Mouse (Mus musculus): ENCODE data around the gene Dach2. TPM values are rescaled to one million over a fixed set of nuclear protein-coding genes. Genes with fewer than 3 reads are reported as not detected.
A peak's percentile ranks its signal among the peaks of the same experiment; 100 is the strongest.
"Not testable (repeated sequence)": the region's sequence is repeated elsewhere in the genome, so short reads cannot be mapped to it uniquely, and the experiment has no call there.

The Dach2 gene
- total RNA-seq (2021): 1 to 10 TPM; 3.7 to 4.5 TPM

- intact Hi-C loops (cut with DNase I): no loop called here
- DNase-seq: peak; percentile 29
Measured at GRCm38 (mm10) chrX:113297404-113297803, at the start of gene Dach2. Dach2 (plus strand) TSS chrX:113297510.

GRCm38 (mm10) chrX:113252427-113252826 lies 44.9 kb upstream of the Dach2 start:
- DNase-seq; intact Hi-C loops (cut with DNase I): not testable (repeated sequence)

- intact Hi-C loops (cut with DNase I): no loop called here
- DNase-seq: peak; percentile 81
Measured at GRCm38 (mm10) chrX:113298031-113298430, 721 bp downstream of the Dach2 start.

- intact Hi-C loops (cut with DNase I): no loop called here
- peak; percentile 4 for DNase-seq
Measured at GRCm38 (mm10) chrX:113298468-113298867, 1.2 kb downstream of the Dach2 start.

GRCm38 (mm10) chrX:113304323-113304722 lies 7.0 kb downstream of the Dach2 start:
- DNase-seq: no peak
- intact Hi-C loops (cut with DNase I): no loop called here

- intact Hi-C loops (cut with DNase I): no loop called here
- DNase-seq: no peak
Measured at GRCm38 (mm10) chrX:113338143-113338542, 40.8 kb downstream of the Dach2 start.

GRCm38 (mm10) chrX:113394417-113394816 lies 97.1 kb downstream of the Dach2 start:
- no peak for DNase-seq
- intact Hi-C loops (cut with DNase I): loop anchor here (5.0 kb wide), 1 partner anchor 1737 kb away; no protein-coding TSS in a partner anchor

GRCm38 (mm10) chrX:113408756-113409155 lies 111.4 kb downstream of the Dach2 start:
- DNase-seq: no peak
- intact Hi-C loops (cut with DNase I): no loop called here

GRCm38 (mm10) chrX:113421517-113422187 lies 124.3 kb downstream of the Dach2 start:
- no peak for DNase-seq
- intact Hi-C loops (cut with DNase I): no loop called here

- peak; percentile 45 for DNase-seq
- intact Hi-C loops (cut with DNase I): no loop called here
Measured at GRCm38 (mm10) chrX:113482131-113482530, 184.8 kb downstream of the Dach2 start.

GRCm38 (mm10) chrX:113545106-113545505 lies 247.8 kb downstream of the Dach2 start:
- intact Hi-C loops (cut with DNase I): no loop called here
- DNase-seq: no peak

GRCm38 (mm10) chrX:113563897-113564296 lies 266.6 kb downstream of the Dach2 start:
- intact Hi-C loops (cut with DNase I): no loop called here
- no peak for DNase-seq

- intact Hi-C loops (cut with DNase I): no loop called here
Measured at GRCm38 (mm10) chrX:113666069-113666468, 368.8 kb downstream of the Dach2 start.

GRCm38 (mm10) chrX:113687163-113687562 lies 389.9 kb downstream of the Dach2 start:
- intact Hi-C loops (cut with DNase I): no loop called here
- no peak for DNase-seq

More at GRCm38 (mm10) chrX:113666069-113666468, 368.8 kb downstream of the Dach2 start:
- DNase-seq: no peak

- no peak for DNase-seq
- intact Hi-C loops (cut with DNase I): no loop called here
Measured at GRCm38 (mm10) chrX:113712363-113712762, 415.1 kb downstream of the Dach2 start.

- intact Hi-C loops (cut with DNase I): no loop called here
- DNase-seq: no peak
Measured at GRCm38 (mm10) chrX:113724124-113724523, 426.8 kb downstream of the Dach2 start.

- intact Hi-C loops (cut with DNase I): no loop called here
- no peak for DNase-seq
Measured at GRCm38 (mm10) chrX:113747122-113747521, 449.8 kb downstream of the Dach2 start.

- DNase-seq: no peak
- intact Hi-C loops (cut with DNase I): no loop called here
Measured at GRCm38 (mm10) chrX:113792264-113792663, 495.0 kb downstream of the Dach2 start.

- intact Hi-C loops (cut with DNase I): no loop called here
- no peak for DNase-seq
Measured at GRCm38 (mm10) chrX:113810369-113810768, 513.1 kb downstream of the Dach2 start.

GRCm38 (mm10) chrX:113826810-113827209 lies 529.5 kb downstream of the Dach2 start:
- no peak for DNase-seq
- intact Hi-C loops (cut with DNase I): no loop called here

- intact Hi-C loops (cut with DNase I): no loop called here
Measured at GRCm38 (mm10) chrX:113833062-113833461, 535.8 kb downstream of the Dach2 start.

GRCm38 (mm10) chrX:113867835-113868495 lies 570.7 kb downstream of the Dach2 start:
- DNase-seq: no peak
- intact Hi-C loops (cut with DNase I): no loop called here

More at GRCm38 (mm10) chrX:113833062-113833461, 535.8 kb downstream of the Dach2 start:
- DNase-seq: no peak
